Mouse (Mus musculus) MEL (cell line): Measurements from ENCODE around the gene Tyms. TPM values are rescaled to one million over a fixed set of nuclear protein-coding genes. Genes with fewer than 3 reads are reported as not detected.

ENCODE experiments used
- DNase-seq: peaks from one replicate; pipeline ENCODE4 v3.0.0; 2011; ENCODE audit warnings: low read depth, low spot score
- H3K27ac ChIP-seq: 2 replicates; pipeline ENCODE4 v1.5.1; 2012; ENCODE audit warnings: low read depth, mild to moderate bottlenecking, control low read depth, low read length, moderate library complexity; ENCODE audit not compliant: control insufficient read depth
- H3K27me3 ChIP-seq, 2 experiments: fragments of 150-350 bp in 1 of 2; sonication (generic) in 1 of 2; 2 replicates each; pipeline ENCODE4 v1.6.1; 2012; ENCODE audit warnings: low read length in 2 of 2, mild to moderate bottlenecking in 2 of 2, improper control_type of control experiment in 1 of 2, moderate library complexity in 1 of 2; ENCODE audit not compliant: insufficient read depth in 2 of 2, control insufficient read depth in 1 of 2
- H3K36me3 ChIP-seq, 2 experiments: 2 replicates each; pipeline ENCODE4 v1.6.1; 2012 to 2014; ENCODE audit warnings: low read length in 2 of 2, improper control_type of control experiment in 1 of 2, inconsistent platforms in 1 of 2, mild to moderate bottlenecking in 1 of 2; ENCODE audit not compliant: insufficient read depth in 2 of 2, control insufficient read depth in 1 of 2
- H3K4me1 ChIP-seq, 2 experiments: fragments of 150-350 bp in 1 of 2; sonication (generic) in 1 of 2; 2 replicates each; pipeline ENCODE4 v1.6.1; 2012; ENCODE audit warnings: low read length in 2 of 2, improper control_type of control experiment in 1 of 2, mild to moderate bottlenecking in 1 of 2; ENCODE audit not compliant: insufficient read depth in 2 of 2, control insufficient read depth in 1 of 2
- H3K4me3 ChIP-seq, 2 experiments: fragments of 150-350 bp in 1 of 2; sonication (generic) in 1 of 2; 2 replicates each; pipeline ENCODE4 v1.5.1; 2012; ENCODE audit warnings: low read depth in 2 of 2, low read length in 2 of 2, mild to moderate bottlenecking in 2 of 2, moderate library complexity in 2 of 2, control low read depth in 1 of 2, improper control_type of control experiment in 1 of 2; ENCODE audit not compliant: control insufficient read depth in 1 of 2, insufficient read depth in 1 of 2
- H3K79me2 ChIP-seq: 2 replicates; pipeline ENCODE4 v1.6.1; 2012; ENCODE audit warnings: mild to moderate bottlenecking, low read length, moderate library complexity; ENCODE audit not compliant: control insufficient read depth, poor library complexity, insufficient read depth
- H3K9ac ChIP-seq: 2 replicates; pipeline ENCODE4 v1.6.1; 2012; ENCODE audit warnings: low read depth, mild to moderate bottlenecking, control low read depth, low read length, moderate library complexity; ENCODE audit not compliant: control insufficient read depth, poor library complexity, severe bottlenecking
- H3K9me3 ChIP-seq: fragments of 150-350 bp; sonication (generic); replicated peaks from 2 replicates; pipeline ENCODE4 v1.6.1; 2012; ENCODE audit warnings: mild to moderate bottlenecking, low read length, improper control_type of control experiment, moderate library complexity; ENCODE audit not compliant: insufficient read depth
- CHD1 ChIP-seq: IDR thresholded peaks from 2 replicates; pipeline ENCODE4 v1.6.1; 2012; ENCODE audit warnings: low read depth, mild to moderate bottlenecking, inconsistent platforms, low read length, improper control_type of control experiment
- CTCF ChIP-seq, 3 experiments: IDR thresholded peaks in 2 of 3; conservative IDR thresholded peaks in 1 of 3; 2 replicates each; pipeline ENCODE4 v1.5.1; 2011 to 2012; ENCODE audit warnings: low read length in 3 of 3, low read depth in 2 of 3, mild to moderate bottlenecking in 2 of 3, improper control_type of control experiment in 1 of 3, inconsistent platforms in 1 of 3, mixed read lengths in 1 of 3, moderate library complexity in 1 of 3; ENCODE audit not compliant: control insufficient read depth in 1 of 3, insufficient read depth in 1 of 3, poor library complexity in 1 of 3, severe bottlenecking in 1 of 3
- E2F4 ChIP-seq: IDR thresholded peaks from 2 replicates; pipeline ENCODE4 v1.6.1; 2011; ENCODE audit warnings: low read depth, low read length, improper control_type of control experiment, borderline replicate concordance
- ELF1 ChIP-seq: IDR thresholded peaks from 2 replicates; pipeline ENCODE4 v1.6.1; 2014; ENCODE audit warnings: low read depth, mild to moderate bottlenecking, inconsistent platforms, low read length, improper control_type of control experiment, moderate library complexity
- EP300 ChIP-seq, 2 experiments: IDR thresholded peaks; 2 replicates each; pipeline ENCODE4 v1.6.1; 2011; ENCODE audit warnings: improper control_type of control experiment in 2 of 2, low read length in 2 of 2, low read depth in 1 of 2, mild to moderate bottlenecking in 1 of 2
- ETS1 ChIP-seq: IDR thresholded peaks from 2 replicates; pipeline ENCODE4 v1.6.1; 2012; ENCODE audit warnings: low read depth, mild to moderate bottlenecking, inconsistent platforms, low read length, improper control_type of control experiment, moderate library complexity
- GABPA ChIP-seq: IDR thresholded peaks from 2 replicates; pipeline ENCODE4 v1.6.1; 2012; ENCODE audit warnings: low read depth, mild to moderate bottlenecking, inconsistent platforms, low read length, improper control_type of control experiment, moderate library complexity
- GATA1 ChIP-seq: IDR thresholded peaks from 2 replicates; pipeline ENCODE4 v1.6.1; 2011; ENCODE audit warnings: low read depth, low read length, improper control_type of control experiment
- KAT2A ChIP-seq: conservative IDR thresholded peaks from 2 replicates; pipeline ENCODE4 v1.6.1; 2012; ENCODE audit warnings: low read depth, low read length, improper control_type of control experiment, inconsistent platforms
- MAX ChIP-seq: IDR thresholded peaks from 2 replicates; pipeline ENCODE4 v1.6.1; 2011; ENCODE audit warnings: low read length, improper control_type of control experiment
- MAZ ChIP-seq: IDR thresholded peaks from 2 replicates; pipeline ENCODE4 v1.6.1; 2012; ENCODE audit warnings: low read depth, mild to moderate bottlenecking, inconsistent platforms, low read length, improper control_type of control experiment
- MEF2A ChIP-seq: IDR thresholded peaks from 2 replicates; pipeline ENCODE4 v1.6.1; 2014; ENCODE audit warnings: low read depth, mild to moderate bottlenecking, inconsistent platforms, low read length, improper control_type of control experiment; ENCODE audit not compliant: poor library complexity, insufficient replicate concordance, severe bottlenecking; ENCODE audit errors: extremely low read depth
- MXI1 ChIP-seq: IDR thresholded peaks from 2 replicates; pipeline ENCODE4 v1.6.1; 2011; ENCODE audit warnings: mild to moderate bottlenecking, low read depth, low read length, improper control_type of control experiment
- MYB ChIP-seq: IDR thresholded peaks from 2 replicates; pipeline ENCODE4 v1.6.1; 2011; ENCODE audit warnings: mild to moderate bottlenecking, low read depth, low read length, improper control_type of control experiment
- MYC ChIP-seq: IDR thresholded peaks from 2 replicates; pipeline ENCODE4 v1.6.1; 2011; ENCODE audit warnings: low read depth, mild to moderate bottlenecking, low read length, improper control_type of control experiment, moderate library complexity
- POLR2AphosphoS2 ChIP-seq: IDR thresholded peaks from 2 replicates; pipeline ENCODE4 v1.6.1; 2011; ENCODE audit warnings: low read length, improper control_type of control experiment
- RAD21 ChIP-seq: IDR thresholded peaks from 2 replicates; pipeline ENCODE4 v1.6.1; 2011; ENCODE audit warnings: mild to moderate bottlenecking, low read depth, low read length, improper control_type of control experiment
- SIN3A ChIP-seq: IDR thresholded peaks from 2 replicates; pipeline ENCODE4 v1.6.1; 2012; ENCODE audit warnings: low read length, improper control_type of control experiment, inconsistent platforms
- SMC3 ChIP-seq: IDR thresholded peaks from 2 replicates; pipeline ENCODE4 v1.6.1; 2011; ENCODE audit warnings: low read depth, low read length, improper control_type of control experiment
- TAL1 ChIP-seq: IDR thresholded peaks from 2 replicates; pipeline ENCODE4 v1.6.1; 2012; ENCODE audit warnings: mild to moderate bottlenecking, inconsistent platforms, low read length, moderate library complexity, mixed read lengths
- TBP ChIP-seq: IDR thresholded peaks from 2 replicates; pipeline ENCODE4 v1.8.0; 2011; ENCODE audit warnings: low read depth, low read length, improper control_type of control experiment
- TCF12 ChIP-seq: IDR thresholded peaks from 2 replicates; pipeline ENCODE4 v1.6.1; 2014; ENCODE audit warnings: low read depth, mild to moderate bottlenecking, inconsistent platforms, low read length, improper control_type of control experiment, moderate library complexity
- USF1 ChIP-seq: IDR thresholded peaks from 2 replicates; pipeline ENCODE4 v1.6.1; 2014; ENCODE audit warnings: low read depth, mild to moderate bottlenecking, inconsistent platforms, low read length, improper control_type of control experiment, moderate library complexity
- USF2 ChIP-seq, 2 experiments: IDR thresholded peaks; 2 replicates each; pipeline ENCODE4 v1.6.1; 2011 to 2012; ENCODE audit warnings: improper control_type of control experiment in 2 of 2, low read length in 2 of 2, borderline replicate concordance in 1 of 2, inconsistent platforms in 1 of 2, low read depth in 1 of 2, mild to moderate bottlenecking in 1 of 2; ENCODE audit not compliant: insufficient read depth in 1 of 2
- ZC3H11A ChIP-seq: IDR thresholded peaks from 2 replicates; pipeline ENCODE4 v1.6.1; 2012; ENCODE audit warnings: low read depth, mild to moderate bottlenecking, inconsistent platforms, low read length, improper control_type of control experiment
- ZKSCAN1 ChIP-seq: IDR thresholded peaks from 2 replicates; pipeline ENCODE4 v1.6.1; 2012; ENCODE audit warnings: low read depth, mild to moderate bottlenecking, inconsistent platforms, low read length, improper control_type of control experiment, moderate library complexity
- ZMIZ1 ChIP-seq: IDR thresholded peaks from 2 replicates; pipeline ENCODE4 v1.6.1; 2012; ENCODE audit warnings: low read depth, mild to moderate bottlenecking, inconsistent platforms, low read length, improper control_type of control experiment, moderate library complexity
- polyA plus RNA-seq, 2 experiments: library from polyadenylated mRNA; stranded (reverse) in 1 of 2; unstranded in 1 of 2; fragments of >175 nt in 1 of 2; fragments of >200 nt in 1 of 2; gene quantifications; 2 replicates each; pipeline versions ENCODE4 v1.2.1 to v1.2.4; 2012; ENCODE audit warnings: low replicate concordance in 2 of 2, low read depth in 1 of 2; ENCODE audit not compliant: insufficient read length in 2 of 2, insufficient read depth in 1 of 2, missing spikeins in 1 of 2
- total RNA-seq: library from RNA; depleted of rRNA; stranded (reverse); fragments of 300-350 nt; gene quantifications from 2 replicates; pipeline ENCODE4 v1.2.3, GENCODE M21; 2012

Tyms gene
- total and polyA plus RNA-seq, 3 experiments, result 150 to 203 TPM; not detected in 1

GRCm38 (mm10) chr5:30107611-30108041, 34.2 kb upstream of the Tyms start:
- Histone ChIP-seq H3K79me2 (no peaks in the 10 kb centered on the region), H3K36me3 (no peaks in the 10 kb centered on the region), H3K9ac (no peak overlapping the region), H3K4me3 (no peak overlapping the region), H3K4me1 (no peaks in the 10 kb centered on the region), H3K27me3 (no peaks in the 10 kb centered on the region; a peak in 1 of 4 replicates), H3K9me3 (no peaks in the 10 kb centered on the region), H3K27ac (no peak overlapping the region)
- DNase-seq, result no peak
- TF ChIP-seq KAT2A (no peak), TAL1 (no peak), ETS1 (no peak), MAX (no peak), MYC (no peak), MEF2A (no peak), ELF1 (no peak), TCF12 (no peak), MXI1 (no peak), RAD21 (no peak), CHD1 (no peak), MAZ (no peak), TBP (no peak), MYB (no peak), CTCF (IDR thresholded peaks at IDR 0.05 in 2 of 3, conservative IDR thresholded peaks at IDR 0.05 in 1 of 3; ENCODE audit: control insufficient read depth in 1 of 3, insufficient read depth in 1 of 3, low read depth in 2 of 3, low read length in 3 of 3, poor library complexity in 1 of 3, severe bottlenecking in 1 of 3) (no peak), EP300 (IDR thresholded peaks at IDR 0.05; ENCODE audit: low read depth in 1 of 2, low read length in 2 of 2) (no peak)

- no peak overlapping the region for H3K4me3 ChIP-seq
- H3K9ac ChIP-seq, result no peak overlapping the region
- TF ChIP-seq E2F4, result no peak
- TF ChIP-seq ELF1, result no peak
- TF ChIP-seq ZC3H11A, result no peak
- no peak for TF ChIP-seq TCF12
- no peak for TF ChIP-seq TBP
- no peak for TF ChIP-seq POLR2AphosphoS2
- no peak for TF ChIP-seq USF1
- no peak for TF ChIP-seq GATA1
- no peak for TF ChIP-seq MAZ
- TF ChIP-seq CTCF (IDR thresholded peaks at IDR 0.05 in 2 of 3, conservative IDR thresholded peaks at IDR 0.05 in 1 of 3; ENCODE audit: control insufficient read depth in 1 of 3, insufficient read depth in 1 of 3, low read depth in 2 of 3, low read length in 3 of 3, poor library complexity in 1 of 3, severe bottlenecking in 1 of 3), result no peak
- TF ChIP-seq USF2 (IDR thresholded peaks at IDR 0.05; ENCODE audit: borderline replicate concordance in 1 of 2, insufficient read depth in 1 of 2, low read depth in 1 of 2, low read length in 2 of 2), result no peak
- no peak for TF ChIP-seq GABPA
- TF ChIP-seq ZKSCAN1, result no peak
- TF ChIP-seq MYB, result no peak
- TF ChIP-seq ETS1, result no peak
- no peak for TF ChIP-seq SIN3A
- TF ChIP-seq ZMIZ1, result no peak
- no peak for TF ChIP-seq SMC3
- no peak for TF ChIP-seq MXI1
- H3K79me2 ChIP-seq, result no peaks in the 10 kb centered on the region
- H3K4me1 ChIP-seq, result no peaks in the 10 kb centered on the region
- no peak overlapping the region for H3K27ac ChIP-seq
- H3K9me3 ChIP-seq, result no peaks in the 10 kb centered on the region
- H3K36me3 ChIP-seq, result no peaks in the 10 kb centered on the region
- no peaks in the 10 kb centered on the region; a peak in 1 of 4 replicates for H3K27me3 ChIP-seq
- DNase-seq, result no peak
These were observed 33.8 kb upstream of the Tyms start for GRCm38 (mm10) chr5:30107186-30107585.
